Mouse (Mus musculus) heart, postnatal 14 days (tissue): ENCODE measurements at regions not wholly inside any gene's neighbourhood (a gene's known extent, or its start where the extent isn't known, plus 50 kb on each side); places are given as distances from the start of the nearest gene placed in this dataset.
A peak's percentile ranks its signal among the peaks of the same experiment; 100 is the strongest.
"Not testable (repeated sequence)": the region's sequence is repeated elsewhere in the genome, so short reads cannot be mapped to it uniquely, and the experiment has no call there.

Experiments used
- DNase-seq, 2 experiments: peaks; one replicate each; pipeline ENCODE4 v3.0.0; 2021 to 2022
- intact Hi-C: fragments of 180-260 bp; cut with DNase I; formaldehyde crosslinking; loops from one replicate; pipeline ENCODE4 v1.15.1; 2025

DNA sequence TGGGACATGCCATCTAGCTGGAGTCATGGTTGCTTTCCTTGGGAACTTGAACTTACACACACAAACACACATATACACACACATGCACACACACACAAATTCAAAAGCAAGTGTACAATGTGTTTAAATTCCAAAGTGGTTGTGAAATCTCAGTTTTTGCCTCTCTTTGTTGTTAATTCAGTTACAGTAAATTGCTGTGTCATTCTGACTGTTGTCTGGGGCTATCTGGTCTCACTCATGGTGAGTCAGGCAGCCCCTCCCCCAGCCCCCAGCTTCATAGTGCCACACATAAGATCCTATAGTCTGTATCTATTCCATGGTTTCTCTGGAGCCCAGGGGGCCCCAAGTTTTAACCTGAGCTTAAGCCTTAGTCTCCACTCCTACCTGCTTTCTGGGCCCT lies 448.4 kb upstream of the Sall1 start:
- no peak for DNase-seq
- intact Hi-C loops, result no loop called here

- DNase-seq, intact Hi-C loops: not testable (repeated sequence)
Observed at GRCm38 (mm10) chr8:89482481-89482880, 438.5 kb upstream of the Sall1 start.

GRCm38 (mm10) chr8:89476930-89477329 lies 433.0 kb upstream of the Sall1 start:
- no peak for DNase-seq
- intact Hi-C loops, result no loop called here

GRCm38 (mm10) chr8:89471116-89471515 lies 427.2 kb upstream of the Sall1 start:
- no peak for DNase-seq
- intact Hi-C loops, result no loop called here

DNA sequence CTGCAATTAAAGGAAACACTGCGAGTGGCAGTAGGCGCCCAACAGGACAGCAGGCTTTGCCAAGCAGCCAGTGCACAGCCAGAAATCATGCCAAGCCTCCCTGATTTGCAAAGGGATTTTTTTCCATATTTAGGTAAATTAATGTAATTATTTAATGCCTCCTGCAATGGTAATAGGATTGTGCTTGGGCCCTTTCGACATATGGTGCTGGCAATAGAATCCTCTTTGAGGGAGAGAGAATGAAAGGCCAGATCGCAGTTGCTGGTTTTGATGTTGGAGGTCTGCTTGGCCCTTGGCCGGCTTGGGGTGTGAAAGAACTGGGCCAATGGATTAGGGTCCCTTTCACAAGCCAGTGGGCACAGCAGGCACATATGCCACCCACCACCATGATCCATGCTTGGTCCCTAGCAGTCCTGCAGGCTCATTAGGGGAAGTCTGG lies 424.8 kb upstream of the Sall1 start:
- DNase-seq, result no peak
- intact Hi-C loops, result no loop called here

- DNase-seq, result no peak
- intact Hi-C loops, result no loop called here
Observed at GRCm38 (mm10) chr8:89465211-89465753, 421.3 kb upstream of the Sall1 start.

DNA sequence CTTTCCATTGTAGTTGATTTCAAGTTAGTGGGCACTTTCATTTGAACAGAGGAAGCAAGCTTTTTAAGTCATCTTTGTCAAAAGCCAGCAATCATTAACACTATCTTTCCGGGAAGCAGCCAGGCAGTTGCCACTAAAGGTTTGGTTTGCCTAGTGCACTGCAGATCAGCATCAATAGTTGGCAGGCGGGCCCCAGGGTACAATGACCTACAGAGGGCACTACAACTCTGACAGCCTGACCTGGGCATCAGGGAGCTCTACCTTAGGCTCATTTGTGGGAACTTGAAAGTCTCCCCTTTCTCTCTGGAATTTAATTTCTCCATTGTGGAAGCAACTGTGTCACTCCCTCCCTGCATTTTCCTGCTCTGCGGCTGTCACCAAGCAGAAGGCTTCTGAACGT lies 412.6 kb upstream of the Sall1 start:
- intact Hi-C loops, result no loop called here
- DNase-seq, result no peak

GRCm38 (mm10) chr8:89455731-89456130 lies 411.8 kb upstream of the Sall1 start:
- no peak for DNase-seq
- intact Hi-C loops, result no loop called here

DNA sequence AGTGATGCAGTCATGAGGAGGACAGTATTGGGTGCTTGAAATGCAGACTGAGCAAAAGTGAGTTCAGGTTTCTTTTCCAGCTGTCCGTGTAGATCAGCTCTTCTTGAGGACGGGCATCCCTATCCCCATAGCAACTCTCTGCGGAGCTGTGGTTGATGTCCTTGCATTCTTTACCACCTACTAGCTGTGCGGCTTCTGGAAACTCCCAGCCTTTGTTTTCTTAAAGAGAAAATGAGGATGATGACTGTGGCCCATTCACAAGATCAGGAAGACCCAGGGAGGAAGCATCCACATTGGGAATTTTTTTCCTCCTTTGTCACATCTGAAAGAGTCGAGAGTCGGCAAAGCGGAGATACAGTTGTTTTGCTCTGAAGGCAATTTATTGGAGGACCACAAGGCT lies 410.2 kb upstream of the Sall1 start:
- intact Hi-C loops, result no loop called here

DNA sequence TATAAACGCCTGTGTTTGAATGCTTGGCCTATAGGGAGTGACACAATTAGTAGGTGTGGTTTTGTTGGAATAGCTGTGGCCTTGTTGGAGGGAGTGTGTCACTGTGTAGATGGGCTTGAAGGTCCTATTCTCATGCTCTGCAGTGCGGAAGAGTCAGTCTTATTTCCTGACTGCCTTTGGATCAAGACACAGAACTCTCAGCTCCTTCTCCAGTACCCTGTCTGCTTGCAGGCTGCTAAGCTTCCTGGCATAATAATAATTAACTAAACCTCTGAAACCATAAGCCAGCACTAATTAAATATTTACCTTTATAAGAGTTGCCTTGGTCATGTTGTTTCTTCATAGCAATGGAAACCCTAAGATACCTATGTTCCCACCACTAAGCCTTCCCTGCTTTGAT lies 409.8 kb upstream of the Sall1 start:
- DNase-seq, result no peak
- intact Hi-C loops, result no loop called here

More for the DNA sequence above, 410.2 kb upstream of the Sall1 start:
- DNase-seq, result no peak

GRCm38 (mm10) chr8:89444466-89444865 lies 400.5 kb upstream of the Sall1 start:
- no peak for DNase-seq
- intact Hi-C loops, result no loop called here

DNA sequence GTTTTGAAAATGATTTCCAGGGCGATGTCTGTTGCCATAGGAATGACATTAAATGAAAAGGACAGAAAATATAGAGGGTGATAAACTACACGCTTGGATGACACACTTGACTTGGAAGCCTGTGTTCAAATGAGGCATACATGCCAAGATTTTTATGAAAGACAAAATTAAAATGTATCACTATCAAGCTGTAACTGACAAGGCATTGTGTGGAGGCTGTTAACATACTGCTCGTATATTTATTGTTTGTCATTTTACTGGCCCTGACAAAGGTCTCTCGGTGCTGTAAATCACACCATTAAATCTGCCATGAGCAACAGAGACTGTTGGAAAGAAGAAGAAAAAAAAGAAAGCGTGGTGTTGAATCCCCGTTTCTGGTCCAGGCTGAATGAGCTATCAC lies 395.3 kb upstream of the Sall1 start:
- intact Hi-C loops, result no loop called here
- no peak for DNase-seq

- DNase-seq, result no peak
Observed at GRCm38 (mm10) chr8:89426969-89427368, 383.0 kb upstream of the Sall1 start.

GRCm38 (mm10) chr8:89415287-89415686 lies 371.3 kb upstream of the Sall1 start:
- DNase-seq, result no peak

More at GRCm38 (mm10) chr8:89426969-89427368, 383.0 kb upstream of the Sall1 start:
- intact Hi-C loops, result no loop called here

GRCm38 (mm10) chr8:89412500-89412899 lies 368.5 kb upstream of the Sall1 start:
- peak; percentile 3 to 10 for DNase-seq
- intact Hi-C loops, result no loop called here

More at GRCm38 (mm10) chr8:89415287-89415686, 371.3 kb upstream of the Sall1 start:
- intact Hi-C loops, result no loop called here

DNA sequence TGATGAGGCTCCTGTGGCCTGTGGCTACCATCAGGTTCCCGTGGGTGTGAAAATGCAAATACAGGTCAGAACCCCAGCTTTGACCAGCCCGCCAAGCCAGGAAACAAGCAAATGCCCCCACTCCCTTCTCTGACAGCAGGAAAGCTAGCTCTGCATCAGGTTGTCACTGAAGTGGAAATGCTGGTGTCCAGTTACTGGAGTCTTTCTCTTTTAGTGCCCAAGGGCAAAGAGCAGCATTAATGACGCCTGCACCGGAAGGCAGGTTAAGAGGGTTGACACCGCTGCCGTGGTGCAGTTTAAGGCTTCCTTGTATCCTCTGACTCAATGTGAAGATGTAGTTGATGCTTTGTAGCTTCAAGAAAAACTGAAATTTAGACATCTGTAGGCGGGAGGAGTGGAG lies 368.1 kb upstream of the Sall1 start:
- no peak for DNase-seq
- intact Hi-C loops, result no loop called here

GRCm38 (mm10) chr8:89406688-89407087 lies 362.7 kb upstream of the Sall1 start:
- DNase-seq, result no peak
- intact Hi-C loops, result no loop called here

DNA sequence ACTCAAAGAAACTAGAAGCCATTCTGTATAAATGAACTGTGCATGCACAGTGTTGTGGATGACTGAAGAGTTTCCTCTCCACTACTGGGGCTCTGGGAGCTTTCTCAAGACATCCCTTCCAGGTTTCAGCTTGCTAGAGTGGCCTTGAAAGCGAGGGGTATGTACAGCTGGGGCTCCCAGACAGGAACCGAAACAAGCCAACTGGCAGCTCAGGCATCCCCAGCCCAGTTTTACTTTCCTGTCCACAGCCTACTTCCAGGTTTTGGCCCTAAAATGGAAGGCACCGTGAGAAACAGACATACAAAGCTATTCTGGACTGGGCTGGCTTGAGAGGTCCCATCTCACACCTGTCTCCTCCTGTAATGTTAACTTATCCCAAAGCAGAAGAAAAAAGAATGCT lies 360.3 kb upstream of the Sall1 start:
- intact Hi-C loops, result no loop called here
- DNase-seq, result no peak

GRCm38 (mm10) chr8:89396673-89397072 lies 352.7 kb upstream of the Sall1 start:
- DNase-seq, result no peak
- intact Hi-C loops, result no loop called here

DNA sequence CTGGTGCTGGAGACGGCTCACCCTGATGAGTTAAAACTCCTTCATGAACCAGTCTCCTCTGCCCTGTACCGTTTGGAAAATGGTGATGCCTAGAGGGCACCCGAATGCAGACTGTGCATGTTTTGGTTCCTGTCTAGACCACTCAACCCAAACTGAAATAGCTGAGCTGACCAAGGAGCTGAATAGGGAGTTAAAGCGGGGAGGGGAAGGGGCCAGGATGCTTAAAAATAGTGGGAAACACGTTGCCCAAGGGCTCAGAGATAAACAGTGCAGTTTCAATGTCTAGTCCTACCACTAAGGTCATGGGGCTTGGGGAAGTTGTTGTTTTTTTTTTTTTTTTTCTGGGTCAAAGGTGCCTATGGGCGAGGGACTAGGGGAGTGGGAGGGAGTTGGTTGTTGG lies 348.8 kb upstream of the Sall1 start:
- intact Hi-C loops, result no loop called here
- DNase-seq, result no peak

GRCm38 (mm10) chr8:89388761-89389160 lies 344.8 kb upstream of the Sall1 start:
- intact Hi-C loops, result no loop called here
- DNase-seq, result no peak

DNA sequence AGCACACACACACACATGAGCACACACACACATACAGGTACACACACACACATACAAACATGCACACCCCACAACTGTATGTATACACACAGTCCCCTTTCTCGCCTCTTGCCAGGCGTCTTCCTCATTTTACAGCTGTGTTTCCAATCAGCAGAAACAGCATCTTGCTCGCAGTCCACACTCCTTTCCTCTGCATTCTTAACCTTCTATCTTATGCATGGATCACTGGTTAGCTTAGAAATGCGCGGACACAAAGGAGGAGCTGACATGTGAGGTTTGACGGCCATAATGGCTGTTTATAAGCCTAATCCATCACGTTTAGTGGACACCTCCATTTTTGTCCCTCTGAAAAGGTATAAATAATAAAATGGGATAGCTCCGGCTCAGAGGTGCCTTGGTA lies 343.3 kb upstream of the Sall1 start:
- no peak for DNase-seq
- intact Hi-C loops, result no loop called here

DNA sequence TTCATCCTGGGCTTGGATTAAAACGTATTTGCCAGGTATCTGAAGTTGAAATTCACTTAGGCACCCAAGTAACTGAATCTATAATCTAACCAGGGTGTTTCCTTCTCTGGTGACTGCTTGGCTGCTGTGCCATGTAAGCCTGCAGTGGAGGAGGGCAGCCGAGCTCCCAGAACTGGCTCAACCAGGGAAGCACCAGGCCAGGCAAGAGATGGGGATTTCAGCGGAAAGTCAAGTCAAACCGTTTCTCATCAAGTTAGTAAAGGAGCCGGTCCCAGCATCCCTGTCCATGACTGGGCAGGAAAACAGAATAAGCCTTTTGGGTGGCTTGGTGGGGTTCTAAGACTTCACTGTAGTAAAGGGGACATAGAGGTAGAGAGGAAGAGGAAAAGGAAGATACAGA lies 341.1 kb upstream of the Sall1 start:
- DNase-seq, result no peak
- intact Hi-C loops, result no loop called here
